Mouse (Mus musculus) thymus, adult 2 months (tissue): ENCODE data around the gene Nisch.

ENCODE experiments used
- CTCF ChIP-seq: fragments of 200-500 bp; IDR thresholded peaks from 2 replicates; pipeline ENCODE4 v1.5.1; 2012; ENCODE audit warnings: mild to moderate bottlenecking, control low read depth, low read length, moderate library complexity, borderline replicate concordance; ENCODE audit not compliant: control insufficient read depth, poor library complexity, insufficient read depth; ENCODE audit errors: extremely low read depth
- POLR2A ChIP-seq: fragments of 200-500 bp; IDR thresholded peaks from 2 replicates; pipeline ENCODE4 v1.6.1; 2012; ENCODE audit warnings: mild to moderate bottlenecking, low read length, control low read depth, moderate library complexity; ENCODE audit not compliant: control insufficient read depth, poor library complexity, insufficient read depth; ENCODE audit errors: extremely low read depth

DNA sequence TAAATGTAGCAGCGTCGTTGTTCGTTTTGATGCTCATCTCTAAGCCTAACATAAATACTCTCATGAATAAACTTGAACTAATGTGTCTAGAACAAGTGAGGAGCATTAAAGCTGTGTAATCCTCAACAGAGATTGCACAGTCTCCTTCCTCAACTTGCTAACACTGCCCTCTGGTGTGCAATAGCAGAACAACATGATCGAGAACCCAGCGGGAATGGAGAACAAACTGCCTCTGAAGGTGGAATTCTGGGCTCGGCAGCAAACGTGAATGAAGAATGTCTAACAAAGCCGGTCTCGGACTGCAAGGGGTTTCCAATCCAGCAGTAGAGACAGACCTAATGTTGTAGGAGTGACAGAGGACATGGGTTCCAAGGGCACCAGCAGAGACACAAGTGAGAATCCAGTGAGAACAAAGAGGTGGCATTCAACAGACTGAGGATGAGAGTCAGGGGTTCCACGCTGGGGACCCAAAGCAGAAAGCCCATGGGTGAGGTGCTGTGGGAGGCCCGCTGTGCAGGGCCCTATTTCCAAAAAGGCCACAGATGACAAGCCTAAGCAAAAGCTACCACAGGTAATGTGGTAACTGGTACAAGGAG lies 17.3 kb upstream of the Nisch start:
- TF ChIP-seq CTCF, result peak; percentile 19; the same call in 1 of the 2 replicates
- TF ChIP-seq POLR2A, result no peak
